8 mouse cellular contexts compared by ENCODE assay signal in the genomic region with DNA sequence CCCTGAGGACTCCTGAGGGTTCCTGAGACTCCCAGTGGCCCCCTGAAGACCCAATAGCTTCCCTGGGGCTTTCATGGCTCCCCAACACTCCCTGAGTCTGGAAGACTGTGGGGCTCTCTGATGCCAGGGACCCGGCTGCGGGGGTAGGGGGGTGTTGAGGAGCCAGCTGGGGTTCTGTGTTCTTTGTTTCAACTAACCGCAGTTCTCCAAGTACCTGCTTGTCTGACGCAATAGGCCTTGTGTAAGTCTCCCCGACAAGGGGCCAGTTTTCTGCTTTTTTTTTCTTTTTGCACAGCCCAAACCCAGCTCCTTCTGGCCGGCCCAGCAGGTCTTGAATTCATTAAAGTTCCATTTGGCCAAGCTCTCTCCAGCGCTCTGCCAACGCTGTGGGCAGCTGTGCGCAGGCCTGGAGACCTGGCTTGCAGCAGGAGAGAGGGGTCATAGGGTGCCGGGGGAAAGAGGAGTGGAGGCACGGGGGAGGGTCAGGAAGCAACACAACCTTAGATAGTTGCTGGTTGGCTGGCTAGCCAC.
A peak's percentile ranks its signal among the peaks of the same experiment; 100 is the strongest.
DNase-seq lines count a peak whose midpoint lies in the region; ATAC-seq lines count a peak whose summit lies in the region.

No protein-coding gene starts in this region.

- H3K9me3 ChIP-seq in embryonic facial prominence, embryonic 15.5 days (replicated peaks), result no peaks in the 10 kb centered on the region
- H3K9me3 ChIP-seq in heart, embryonic 11.5 days (replicated peaks; ENCODE audit: control insufficient read depth, low read length), result no peaks in the 10 kb centered on the region
- no peaks in the 10 kb centered on the region for H3K9me3 ChIP-seq in lung, embryonic 16.5 days (ENCODE audit: control insufficient read depth, low read length)
- H3K9me3 ChIP-seq in intestine, embryonic 15.5 days, result no peaks in the 10 kb centered on the region

- H3K4me2 ChIP-seq in embryonic facial prominence, embryonic 15.5 days (replicated peaks), result peak overlapping the region; percentile 32
- H3K4me2 ChIP-seq in heart, embryonic 11.5 days, result peak overlapping the region; percentile 27
- H3K4me2 ChIP-seq in lung, embryonic 16.5 days (ENCODE audit: low read depth, low read length), result peak overlapping the region; percentile 41
- H3K4me2 ChIP-seq in intestine, embryonic 15.5 days (replicated peaks), result no peak overlapping the region

- H3K4me1 ChIP-seq in embryonic facial prominence, embryonic 15.5 days, result peaks cover 47% of the 10 kb centered on the region
- H3K4me1 ChIP-seq in heart, embryonic 11.5 days (ENCODE audit: control insufficient read depth, insufficient read depth, low read length), result no peaks in the 10 kb centered on the region
- H3K4me1 ChIP-seq in lung, embryonic 16.5 days (replicated peaks; ENCODE audit: control insufficient read depth, insufficient read depth, low read length), result peaks cover 7% of the 10 kb centered on the region; the same call in 1 of the 2 replicates
- H3K4me1 ChIP-seq in intestine, embryonic 15.5 days (replicated peaks), result no peaks in the 10 kb centered on the region

- peak overlapping the region; percentile 91 for H3K27ac ChIP-seq in embryonic facial prominence, embryonic 15.5 days (replicated peaks)
- no peak overlapping the region for H3K27ac ChIP-seq in heart, embryonic 11.5 days (ENCODE audit: low read depth, low read length)
- 0 out of 2 replicates have a peak overlapping the region, but pooled peaks have one; percentile 31 for H3K27ac ChIP-seq in lung, embryonic 16.5 days (ENCODE audit: low read length)
- no peak overlapping the region for H3K27ac ChIP-seq in intestine, embryonic 15.5 days

- 15% methylated on average over 11 of the region's 11 CpGs for WGBS in embryonic facial prominence, embryonic 15.5 days
- 15% methylated on average over 11 of the region's 11 CpGs for WGBS in heart, embryonic 11.5 days (ENCODE audit: insufficient replicate concordance)
- WGBS in lung, embryonic 16.5 days, result 13% methylated on average over 11 of the region's 11 CpGs
- 22% methylated on average over 11 of the region's 11 CpGs for WGBS in intestine, embryonic 15.5 days

- H3K36me3 ChIP-seq in embryonic facial prominence, embryonic 15.5 days, result no peaks in the 10 kb centered on the region
- no peaks in the 10 kb centered on the region for H3K36me3 ChIP-seq in heart, embryonic 11.5 days (ENCODE audit: control insufficient read depth, insufficient read depth, low read length)
- no peaks in the 10 kb centered on the region for H3K36me3 ChIP-seq in lung, embryonic 16.5 days (ENCODE audit: control insufficient read depth, insufficient read depth, low read length)
- no peaks in the 10 kb centered on the region for H3K36me3 ChIP-seq in intestine, embryonic 15.5 days

- no peaks in the 10 kb centered on the region for H3K27me3 ChIP-seq in embryonic facial prominence, embryonic 15.5 days
- peaks cover 3% of the 10 kb centered on the region; the same call in 1 of the 2 replicates for H3K27me3 ChIP-seq in heart, embryonic 11.5 days (ENCODE audit: control insufficient read depth, insufficient read depth, low read length)
- H3K27me3 ChIP-seq in lung, embryonic 16.5 days (ENCODE audit: control insufficient read depth, insufficient read depth, low read depth, low read length), result no peaks in the 10 kb centered on the region
- H3K27me3 ChIP-seq in intestine, embryonic 15.5 days (replicated peaks), result no peaks in the 10 kb centered on the region

- H3K9ac ChIP-seq in embryonic facial prominence, embryonic 15.5 days, result no peak overlapping the region
- no peak overlapping the region for H3K9ac ChIP-seq in heart, embryonic 11.5 days (ENCODE audit: low read depth, low read length)
- peak overlapping the region; percentile 28; the same call in 1 of the 2 replicates for H3K9ac ChIP-seq in lung, embryonic 16.5 days (ENCODE audit: low read length)
- H3K9ac ChIP-seq in intestine, embryonic 15.5 days, result no peak overlapping the region

- peak; percentile 22 to 27 for DNase-seq in cerebellum, adult 18-20 months
- DNase-seq in cerebellum, adult 9-11 months, result no peak
- peak; percentile 29 for DNase-seq in kidney, postnatal 14 days
- DNase-seq in ovary, postnatal 36 days (ENCODE audit: low spot score), result peak; percentile 46

- peak; percentile 66 for ATAC-seq in embryonic facial prominence, embryonic 15.5 days (ENCODE audit: insufficient number of reproducible peaks, low FRiP score, low TSS enrichment, low read depth)
- no peak for ATAC-seq in heart, embryonic 11.5 days (replicated peaks; ENCODE audit: insufficient number of reproducible peaks, low FRiP score, low TSS enrichment)
- peak; percentile 79 for ATAC-seq in lung, embryonic 16.5 days (ENCODE audit: low read depth)
- no peak for ATAC-seq in intestine, embryonic 15.5 days

- H3K4me3 ChIP-seq in embryonic facial prominence, embryonic 15.5 days (replicated peaks), result no peak overlapping the region
- H3K4me3 ChIP-seq in heart, embryonic 11.5 days (ENCODE audit: low read depth, low read length), result no peak overlapping the region
- H3K4me3 ChIP-seq in lung, embryonic 16.5 days (ENCODE audit: low read length), result no peak overlapping the region
- H3K4me3 ChIP-seq in intestine, embryonic 15.5 days (replicated peaks), result no peak overlapping the region

Comparison
In these comparisons a context has a peak if more than half of its experiments do, and no peak if none do; other contexts are left out.
1. ATAC-seq: peak in embryonic facial prominence, embryonic 15.5 days (single experiment) and lung, embryonic 16.5 days (single experiment); none in heart, embryonic 11.5 days (single experiment) and intestine, embryonic 15.5 days (single experiment).
2. H3K27ac ChIP-seq: peak in embryonic facial prominence, embryonic 15.5 days (single experiment) and lung, embryonic 16.5 days (single experiment); none in heart, embryonic 11.5 days (single experiment) and intestine, embryonic 15.5 days (single experiment).